Mouse (Mus musculus) hindbrain, embryonic 12.5 days (tissue): ENCODE results near the gene Trpc2. TPM values are rescaled to one million over a fixed set of nuclear protein-coding genes. Genes with fewer than 3 reads are reported as not detected.

Experiments used
- polyA plus RNA-seq: library from polyadenylated mRNA; unstranded; fragments of >200 nt; fragmentation: Nextera tagmentation; extraction: Ambion mirVana; gene quantifications from 2 replicates; pipeline ENCODE4 v1.2.1, GENCODE M21; 2016

The Trpc2 gene
- polyA plus RNA-seq, 1 experiment from 2014 or later, result 0.21 TPM

Other genes starting within 250 kb of the Trpc2 start
- gene Inppl1, start 244.9 kb upstream of the Trpc2 start, polyA plus RNA-seq, result 38.6 and 41.9 TPM in 2 replicates
- gene Folr2, start 225.9 kb upstream of the Trpc2 start, polyA plus RNA-seq, result 1.7 and 1.9 TPM in 2 replicates
- 74.9 and 86.7 TPM in 2 replicates for gene Anapc15, start 219.4 kb upstream of the Trpc2 start, polyA plus RNA-seq
- 11.5 and 12.7 TPM in 2 replicates for gene Folr1, start 212.3 kb upstream of the Trpc2 start, polyA plus RNA-seq
- gene Lamtor1, start 177.2 kb upstream of the Trpc2 start, polyA plus RNA-seq, result 129 and 130 TPM in 2 replicates
- 0.48 and 0.81 TPM in 2 replicates for gene Tomt, start 176.8 kb upstream of the Trpc2 start, polyA plus RNA-seq
- gene Lrrc51, start 149.2 kb upstream of the Trpc2 start, polyA plus RNA-seq, result 9.4 and 10.1 TPM in 2 replicates
- gene Numa1, start 149.0 kb upstream of the Trpc2 start, polyA plus RNA-seq, result 99.2 and 100 TPM in 2 replicates
- 3.9 and 5.4 TPM in 2 replicates for gene Il18bp, start 64.4 kb upstream of the Trpc2 start, polyA plus RNA-seq
- gene Rnf121, start 17.6 kb upstream of the Trpc2 start, polyA plus RNA-seq, result 29.2 and 31.6 TPM in 2 replicates
- gene Xndc1, start 17.6 kb upstream of the Trpc2 start, polyA plus RNA-seq, result 34.6 and 37.3 TPM in 2 replicates
- gene Xntrpc, start 17.4 kb upstream of the Trpc2 start, polyA plus RNA-seq, result 2.5 and 3.0 TPM in 2 replicates
- 1.2 and 2.4 TPM in 2 replicates for gene Art1, start 18.6 kb downstream of the Trpc2 start, polyA plus RNA-seq
- 1.1 and 1.3 TPM in 2 replicates for gene Art5, start 26.4 kb downstream of the Trpc2 start, polyA plus RNA-seq
- gene Chrna10, start 33.7 kb downstream of the Trpc2 start, polyA plus RNA-seq, result not detected in 2 replicates
- gene Nup98, start 127.1 kb downstream of the Trpc2 start, polyA plus RNA-seq, result 42.0 and 42.3 TPM in 2 replicates
- 57.1 and 61.0 TPM in 2 replicates for gene Pgap2, start 127.1 kb downstream of the Trpc2 start, polyA plus RNA-seq
- 29.8 and 29.9 TPM in 2 replicates for gene Rhog, start 172.9 kb downstream of the Trpc2 start, polyA plus RNA-seq
- 14.8 and 17.1 TPM in 2 replicates for gene Stim1, start 184.7 kb downstream of the Trpc2 start, polyA plus RNA-seq